Mouse (Mus musculus) thymus, postnatal 4 days (tissue): ENCODE data around the gene Bsx.

ENCODE experiments used
- DNase-seq: peaks from one replicate; pipeline ENCODE4 v3.0.0; 2021

The Bsx gene

GRCm38 (mm10) chr9:40907413-40907812, 33.5 kb downstream of the Bsx start:
- no peak for DNase-seq

DNA sequence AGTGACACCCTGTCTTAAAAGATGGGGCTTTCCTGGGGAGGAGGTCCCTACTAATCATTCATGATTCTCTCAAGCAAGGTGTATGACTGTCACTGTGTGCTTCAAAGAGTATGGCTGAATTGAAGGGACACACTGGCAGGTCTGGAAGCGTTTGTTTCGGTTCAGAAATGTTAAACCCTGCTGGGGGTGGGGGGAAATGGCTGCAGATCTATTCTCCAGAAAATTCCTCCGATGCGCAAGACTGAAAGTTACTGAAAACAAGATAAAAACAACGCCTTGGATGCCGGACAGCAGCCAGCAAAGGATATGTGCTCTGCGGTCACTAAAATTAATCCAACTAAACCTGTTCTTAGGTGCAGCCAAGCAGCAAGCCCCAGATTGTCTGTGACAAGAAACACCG, 34.5 kb downstream of the Bsx start:
- no peak for DNase-seq

DNA sequence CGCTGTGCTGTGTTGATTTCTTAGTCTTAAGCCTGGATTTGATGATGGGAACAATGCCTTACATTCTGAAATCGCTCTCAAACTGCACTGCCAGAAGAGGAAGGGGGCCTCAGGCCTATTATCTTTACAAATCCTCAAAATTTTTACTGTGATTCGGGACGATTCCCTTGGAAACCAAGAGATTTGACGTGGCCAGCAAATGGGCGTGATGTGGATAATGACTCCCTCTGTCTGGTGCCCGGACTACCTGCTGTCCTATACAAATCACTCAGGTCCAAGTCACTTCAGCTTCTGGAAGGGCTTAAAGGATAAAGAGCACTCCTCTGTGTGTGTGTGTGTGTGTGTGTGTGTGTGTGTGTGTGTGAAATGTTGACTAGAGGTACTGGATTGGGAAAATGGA, 35.0 kb downstream of the Bsx start:
- DNase-seq, result no peak

DNA sequence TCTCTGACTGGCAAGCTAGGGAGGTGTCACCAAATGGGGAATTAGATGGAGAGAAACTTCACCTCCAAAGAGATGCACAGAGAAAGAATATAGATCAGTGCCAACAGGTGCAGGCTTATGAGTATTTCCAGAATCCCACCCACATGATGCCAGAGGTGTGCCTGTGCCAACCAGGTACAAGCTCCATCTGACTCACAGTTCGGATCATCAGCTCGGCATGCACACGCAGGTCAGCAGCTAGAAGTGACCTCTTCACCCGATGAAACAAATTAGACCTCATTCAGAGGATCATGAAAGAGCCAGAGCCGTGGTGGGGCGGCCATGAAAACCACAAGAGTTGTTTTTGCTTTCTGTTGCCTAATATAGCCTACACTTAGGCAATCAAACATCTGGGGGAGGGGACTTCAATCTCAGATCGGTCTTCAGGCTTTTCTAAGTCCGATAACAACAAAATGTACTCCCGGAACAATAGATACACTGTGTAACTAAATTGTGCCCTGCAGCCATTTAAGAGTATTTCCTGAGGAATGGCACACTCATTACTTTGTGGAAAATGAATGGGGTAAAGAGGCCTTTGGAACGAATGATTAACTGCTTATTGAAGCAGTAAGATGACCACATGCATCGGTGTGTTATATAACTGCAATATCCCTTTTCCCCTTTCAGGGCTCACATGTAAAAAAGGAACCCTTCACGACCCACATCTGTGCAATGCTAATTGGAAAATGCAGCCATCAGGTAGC, 44.1 kb downstream of the Bsx start:
- DNase-seq, result no peak

DNA sequence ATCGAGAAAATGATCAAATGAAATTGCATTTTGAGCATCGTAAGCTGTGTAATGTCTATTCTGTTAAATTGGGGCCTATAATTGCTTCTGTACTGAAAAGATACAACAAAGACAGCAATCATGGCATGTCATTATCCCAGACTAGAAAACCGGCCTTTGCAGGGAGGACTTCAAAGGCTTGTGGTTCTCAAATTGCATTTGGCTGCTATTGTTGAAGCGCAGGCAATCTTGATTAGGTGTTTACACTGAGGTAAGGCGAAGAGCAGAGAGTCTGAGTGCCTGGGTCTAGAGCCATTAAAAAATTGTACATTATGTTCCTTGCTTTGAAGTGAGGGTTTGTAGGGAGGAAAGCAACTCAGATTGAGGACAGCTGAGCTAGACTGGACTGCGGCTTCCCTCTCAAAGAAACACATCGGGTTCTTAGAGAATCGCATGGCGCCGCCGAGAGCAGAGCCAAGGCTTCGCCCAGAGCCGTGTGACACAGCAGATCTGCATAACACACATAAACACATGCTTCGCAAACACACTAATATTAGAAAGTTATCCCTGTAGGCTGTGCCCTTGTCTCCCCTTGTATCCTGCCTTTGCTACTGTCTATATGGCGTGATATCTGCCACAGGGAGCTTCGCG, 53.5 kb downstream of the Bsx start:
- DNase-seq, result no peak
